Mouse (Mus musculus): ENCODE measurements around the gene Ets1.

DNA sequence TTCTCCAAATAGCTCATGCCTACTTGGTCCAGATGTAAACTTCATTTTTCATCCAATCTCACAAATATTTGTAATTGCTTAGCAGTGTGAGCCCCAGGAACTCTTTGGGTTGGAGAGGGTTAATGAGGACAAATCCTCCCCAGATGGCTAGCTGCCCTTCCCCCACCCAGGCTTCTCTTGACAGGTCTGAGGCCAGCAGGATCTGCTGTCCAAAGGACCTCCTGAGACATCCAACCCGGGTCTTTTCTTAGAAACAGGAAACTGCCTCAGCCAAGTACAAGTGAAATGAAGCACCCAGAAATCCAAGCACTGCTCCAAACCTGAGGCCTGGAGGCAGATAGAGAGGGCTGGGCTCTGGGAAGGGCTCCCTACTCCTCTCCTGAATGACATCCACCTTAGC is 151.6 kb downstream of the Ets1 start:
- TF ChIP-seq CTCF (IDR thresholded peaks at IDR 0.05; ENCODE audit: borderline replicate concordance, insufficient read depth, low read depth, low read length) (no peak), POLR2A (IDR thresholded peaks at IDR 0.05; ENCODE audit: borderline replicate concordance, insufficient read depth, low read length) (no peak)

All from cerebellum, adult 2 months (tissue).